Mouse (Mus musculus) monocyte, adult 2 months (primary cell): ENCODE results near the gene Atp5s.
A peak's percentile ranks its signal among the peaks of the same experiment; 100 is the strongest.

ENCODE experiments used
- DNase-seq, 2 experiments: peaks; one replicate each; pipeline ENCODE4 v3.0.0; 2022; ENCODE audit warnings: low spot score in 2 of 2, low read depth in 1 of 2

Gene Atp5s

GRCm38 (mm10) chr12:69724711-69725460, at the start of gene Atp5s, which contains the start of gene L2hgdh:
TSS of gene Atp5s (plus strand) at chr12:69724950.
TSS of gene L2hgdh (minus strand) at chr12:69724873.
- peak; percentile 73 to 88 for DNase-seq

- DNase-seq = no peak
Observed at GRCm38 (mm10) chr12:69676157-69676556, 48.6 kb upstream of the Atp5s start.

- peak; percentile 38 to 46 for DNase-seq
Observed at GRCm38 (mm10) chr12:69680635-69681565, 43.9 kb upstream of the Atp5s start.

- peak in 1 of 2 experiments; percentile 10 for DNase-seq
Observed at GRCm38 (mm10) chr12:69681566-69682061, 43.1 kb upstream of the Atp5s start, which contains the start of gene Sos2. TSS of gene Sos2 (minus strand) at chr12:69681852.

- DNase-seq = peak in 1 of 2 experiments; percentile 37
Observed at GRCm38 (mm10) chr12:69682065-69682787, 42.5 kb upstream of the Atp5s start.

GRCm38 (mm10) chr12:69682788-69683419, 41.8 kb upstream of the Atp5s start:
- no peak for DNase-seq

- DNase-seq = peak; percentile 56 to 63
Observed at GRCm38 (mm10) chr12:69683537-69683936, 41.2 kb upstream of the Atp5s start.

GRCm38 (mm10) chr12:69688368-69688767, 36.4 kb upstream of the Atp5s start:
- DNase-seq = no peak

GRCm38 (mm10) chr12:69689094-69689493, 35.7 kb upstream of the Atp5s start:
- no peak for DNase-seq

GRCm38 (mm10) chr12:69690714-69691113, 34.0 kb upstream of the Atp5s start:
- no peak for DNase-seq

- DNase-seq = no peak
Observed at GRCm38 (mm10) chr12:69693471-69693870, 31.3 kb upstream of the Atp5s start.

GRCm38 (mm10) chr12:69696746-69697145, 28.0 kb upstream of the Atp5s start:
- peak in 1 of 2 experiments; percentile 19 for DNase-seq

GRCm38 (mm10) chr12:69698352-69698751, 26.4 kb upstream of the Atp5s start:
- DNase-seq = no peak

GRCm38 (mm10) chr12:69704799-69705458, 19.8 kb upstream of the Atp5s start:
- DNase-seq = no peak

GRCm38 (mm10) chr12:69713628-69714027, 11.1 kb upstream of the Atp5s start:
- DNase-seq = no peak

GRCm38 (mm10) chr12:69722857-69723256, 1.9 kb upstream of the Atp5s start:
- DNase-seq = no peak

GRCm38 (mm10) chr12:69723376-69723775, 1.4 kb upstream of the Atp5s start:
- DNase-seq = no peak

GRCm38 (mm10) chr12:69724018-69724710, 586 bp upstream of the Atp5s start:
- DNase-seq = no peak

- DNase-seq = no peak
Observed at GRCm38 (mm10) chr12:69729246-69729645, 4.5 kb downstream of the Atp5s start.
